8 mouse cellular contexts compared by ENCODE assay signal in the genomic region with DNA sequence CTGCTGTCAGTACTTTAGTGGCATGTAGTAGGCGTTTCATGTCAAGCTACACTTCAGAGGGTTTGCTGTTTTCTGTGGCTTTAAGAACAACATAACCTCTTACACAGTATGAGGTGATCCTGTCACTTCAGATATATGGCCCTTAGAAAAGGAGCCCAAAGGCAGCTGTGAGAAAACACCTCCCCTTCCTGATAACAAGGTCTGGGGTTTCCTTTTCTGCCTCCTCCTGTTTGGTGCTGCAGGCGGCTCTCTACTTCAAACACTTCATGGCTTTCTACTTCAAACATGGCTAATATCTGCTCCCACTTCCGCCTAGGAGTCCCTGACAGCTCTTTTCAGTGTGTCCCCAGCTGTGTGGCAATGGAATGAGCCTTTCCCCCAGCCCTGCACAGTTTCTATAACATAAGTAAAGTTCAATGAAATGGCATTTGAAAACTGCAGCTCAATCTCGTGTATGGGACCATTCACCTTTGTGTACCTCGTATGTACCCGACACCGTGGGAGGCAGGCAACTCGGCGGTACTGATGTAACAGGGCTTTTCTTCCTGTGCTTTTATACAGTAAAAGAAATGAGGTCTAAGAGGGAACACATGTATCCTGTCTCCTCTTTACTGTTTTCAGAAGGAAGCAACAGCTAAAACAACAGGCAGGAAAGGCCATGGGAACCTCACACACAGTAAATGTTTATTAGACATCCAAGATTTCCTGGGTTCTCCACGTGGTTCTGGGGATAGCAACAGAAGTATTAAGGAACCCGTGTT. TPM values are rescaled to one million over a fixed set of nuclear protein-coding genes. Genes with fewer than 3 reads are reported as not detected.
DNase-seq lines count a peak whose midpoint lies in the region; ATAC-seq and TF ChIP-seq lines count a peak whose summit lies in the region.

No protein-coding gene starts in this region.

- 53% methylated on average over 11 of the region's 11 CpGs for WGBS in liver, embryonic 11.5 days
- 62% methylated on average over 11 of the region's 11 CpGs for WGBS in hindbrain, embryonic 12.5 days
- WGBS in lung, embryonic 14.5 days: 18% methylated on average over 11 of the region's 11 CpGs

- no peak overlapping the region for H3K4me3 ChIP-seq in liver, embryonic 11.5 days (ENCODE audit: low read depth, low read length)
- H3K4me3 ChIP-seq in hindbrain, embryonic 12.5 days: no peak overlapping the region
- H3K4me3 ChIP-seq in lung, embryonic 14.5 days (ENCODE audit: low read depth, low read length): no peak overlapping the region

- 0 out of 2 replicates have a peak overlapping the region, but pooled peaks have one; percentile 8 for H3K4me2 ChIP-seq in liver, embryonic 11.5 days
- no peak overlapping the region for H3K4me2 ChIP-seq in hindbrain, embryonic 12.5 days (replicated peaks)
- H3K4me2 ChIP-seq in lung, embryonic 14.5 days: no peak overlapping the region

- TF ChIP-seq CTCF in lung, embryonic 14.5 days (IDR thresholded peaks at IDR 0.05; ENCODE audit: low read depth): no peak

- peaks cover 10% of the 10 kb centered on the region for H3K4me1 ChIP-seq in liver, embryonic 11.5 days (replicated peaks; ENCODE audit: control insufficient read depth, insufficient read depth, low read length)
- peaks cover 3% of the 10 kb centered on the region; the same call in 1 of the 2 replicates for H3K4me1 ChIP-seq in hindbrain, embryonic 12.5 days
- 0 out of 2 replicates have a peak, but pooled peaks cover 3% of the 10 kb centered on the region for H3K4me1 ChIP-seq in lung, embryonic 14.5 days (ENCODE audit: insufficient read depth)

- H3K9ac ChIP-seq in liver, embryonic 11.5 days (ENCODE audit: low read depth, low read length): no peak overlapping the region
- H3K9ac ChIP-seq in hindbrain, embryonic 12.5 days: no peak overlapping the region
- H3K9ac ChIP-seq in lung, embryonic 14.5 days: no peak overlapping the region

- 0 out of 2 replicates have a peak, but pooled peaks have one; percentile 24 for ATAC-seq in liver, embryonic 11.5 days (replicated peaks; ENCODE audit: low FRiP score)
- ATAC-seq in hindbrain, embryonic 12.5 days (ENCODE audit: low FRiP score): no peak
- peak; percentile 64; the same call in 1 of the 2 replicates for ATAC-seq in lung, embryonic 14.5 days (ENCODE audit: insufficient read depth)

- H3K27me3 ChIP-seq in liver, embryonic 11.5 days (replicated peaks; ENCODE audit: control insufficient read depth, insufficient read depth, low read length): no peaks in the 10 kb centered on the region
- no peaks in the 10 kb centered on the region for H3K27me3 ChIP-seq in hindbrain, embryonic 12.5 days
- H3K27me3 ChIP-seq in lung, embryonic 14.5 days (ENCODE audit: insufficient read depth, low read length): no peaks in the 10 kb centered on the region

- 0 out of 2 replicates have a peak overlapping the region, but pooled peaks have one; percentile 19 for H3K27ac ChIP-seq in liver, embryonic 11.5 days (ENCODE audit: low read depth, low read length)
- peak overlapping the region; percentile 7; the same call in 1 of the 2 replicates for H3K27ac ChIP-seq in hindbrain, embryonic 12.5 days
- H3K27ac ChIP-seq in lung, embryonic 14.5 days (ENCODE audit: low read depth): peak overlapping the region; percentile 62; the same call in 1 of the 2 replicates

- no peak for DNase-seq in liver, embryonic 11.5 days (ENCODE audit: low spot score)
- DNase-seq in liver: no peak
- peak; percentile 57 for DNase-seq in lung, embryonic 14.5 days
- peak; percentile 61 for DNase-seq in thymus, postnatal 0 days (ENCODE audit: low spot score)
- no peak for DNase-seq in yolk sac, embryonic 10.5 days (ENCODE audit: low spot score)
- DNase-seq in cerebellum, postnatal 36 days: no peak
- DNase-seq in testis, postnatal 14 days (ENCODE audit: low spot score): no peak

- H3K36me3 ChIP-seq in liver, embryonic 11.5 days (ENCODE audit: control insufficient read depth, insufficient read depth, low read length): no peaks in the 10 kb centered on the region
- no peaks in the 10 kb centered on the region for H3K36me3 ChIP-seq in hindbrain, embryonic 12.5 days
- no peaks in the 10 kb centered on the region for H3K36me3 ChIP-seq in lung, embryonic 14.5 days (ENCODE audit: insufficient read depth)

- H3K9me3 ChIP-seq in liver, embryonic 11.5 days (ENCODE audit: control insufficient read depth, low read length): no peaks in the 10 kb centered on the region
- H3K9me3 ChIP-seq in hindbrain, embryonic 12.5 days (replicated peaks): no peaks in the 10 kb centered on the region
- no peaks in the 10 kb centered on the region for H3K9me3 ChIP-seq in lung, embryonic 14.5 days (ENCODE audit: low read depth, low read length)

RNA-seq across cellular contexts. Expression of a gene that starts 13.7 kb away (rescaled TPM):
- polyA plus RNA-seq in liver, embryonic 11.5 days (2014; fragmentation: Nextera tagmentation; extraction: Ambion mirVana): 2.3 and 2.8 TPM in 2 replicates
- 6.5 and 7.3 TPM in 2 replicates for polyA plus RNA-seq in hindbrain, embryonic 12.5 days (2016; fragmentation: Nextera tagmentation; extraction: Ambion mirVana)
- 14.4 and 14.5 TPM in 2 replicates for polyA plus RNA-seq in lung, embryonic 14.5 days (2014; fragmentation: Nextera tagmentation; extraction: Ambion mirVana)
- polyA plus RNA-seq in thymus, postnatal 0 days (2015; fragmentation: Nextera tagmentation; extraction: Ambion mirVana): 0.98 and 1.1 TPM in 2 replicates

Comparison
In these comparisons a context has a peak if more than half of its experiments do, and no peak if none do; other contexts are left out.
1. DNase-seq: peak in lung, embryonic 14.5 days (single experiment) and thymus, postnatal 0 days (single experiment); none in liver, embryonic 11.5 days (single experiment), liver (single experiment), yolk sac, embryonic 10.5 days (single experiment), cerebellum, postnatal 36 days (0 of 2) and testis, postnatal 14 days (single experiment).
2. H3K27ac ChIP-seq: peak in every context shown above with its lines; median percentile 62 in lung, embryonic 14.5 days; 19 in liver, embryonic 11.5 days; 7 in hindbrain, embryonic 12.5 days.